Mouse (Mus musculus) granulocyte monocyte progenitor cell, adult 5-6 weeks (primary cell): ENCODE results near the gene Runx2. TPM values are rescaled to one million over a fixed set of nuclear protein-coding genes. Genes with fewer than 3 reads are reported as not detected.

Source experiments
- ATAC-seq: replicated peaks from 2 replicates; pipeline ENCODE4 v1.8.0; 2016; ENCODE audit warnings: mild to moderate bottlenecking, moderate TSS enrichment, inconsistent platforms; ENCODE audit not compliant: poor library complexity, severe bottlenecking
- total RNA-seq, 2 experiments: library from RNA; stranded (forward) in 1 of 2; stranded (reverse) in 1 of 2; fragments of 200-712, 200-1000 nt in 1 of 2; fragments of >200 nt in 1 of 2; fragmentation: Nextera tagmentation in 1 of 2; gene quantifications; 2 replicates each; pipeline ENCODE4 v1.2.3; 2014 to 2017

The Runx2 gene
- total RNA-seq, 2 experiments from 2014 or later, result 12.3 to 49.8 TPM

- ATAC-seq, result no peak
These were observed 43.7 kb downstream of the Runx2 start for GRCm38 (mm10) chr17:44770871-44771270.

- no peak for ATAC-seq
These were observed 46.1 kb downstream of the Runx2 start for GRCm38 (mm10) chr17:44768522-44768921.

DNA sequence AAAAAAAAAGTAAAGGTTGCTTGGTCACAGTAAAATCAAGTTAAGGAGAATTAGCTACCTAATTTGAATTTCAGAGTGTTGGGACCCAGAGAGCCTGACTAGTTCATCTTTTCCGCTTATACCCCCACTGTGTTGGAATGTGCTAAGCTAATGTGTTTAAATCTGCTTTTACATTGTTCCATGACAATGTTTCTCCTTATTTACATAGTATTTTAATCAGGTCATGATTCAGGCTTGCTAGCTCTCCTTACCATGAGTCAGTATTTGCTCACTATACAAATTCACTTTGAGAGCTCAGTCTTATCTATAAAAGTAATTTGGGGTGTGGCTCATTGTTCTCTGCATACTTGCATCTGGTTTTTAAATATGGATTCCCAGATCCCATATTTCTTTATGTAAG is 47.2 kb downstream of the Runx2 start:
- no peak for ATAC-seq

DNA sequence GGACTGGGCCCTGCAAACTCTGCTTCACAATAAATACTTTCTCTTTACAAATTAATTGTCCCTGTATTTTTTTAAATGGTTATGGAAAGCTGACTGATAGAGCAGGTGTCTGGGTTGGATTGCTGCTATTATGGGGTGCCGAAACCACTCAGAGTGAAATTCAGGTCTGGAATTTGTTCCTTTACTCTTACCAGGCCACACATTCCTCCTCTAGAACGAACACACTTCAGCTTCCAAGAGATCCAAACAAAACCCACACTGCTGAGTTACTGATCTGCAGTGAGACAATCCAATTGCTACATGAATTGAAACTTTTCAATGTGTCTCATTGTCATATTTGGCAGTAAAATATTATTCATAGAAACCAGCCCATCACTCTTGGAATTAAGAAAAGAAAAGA is 47.6 kb downstream of the Runx2 start:
- no peak for ATAC-seq

DNA sequence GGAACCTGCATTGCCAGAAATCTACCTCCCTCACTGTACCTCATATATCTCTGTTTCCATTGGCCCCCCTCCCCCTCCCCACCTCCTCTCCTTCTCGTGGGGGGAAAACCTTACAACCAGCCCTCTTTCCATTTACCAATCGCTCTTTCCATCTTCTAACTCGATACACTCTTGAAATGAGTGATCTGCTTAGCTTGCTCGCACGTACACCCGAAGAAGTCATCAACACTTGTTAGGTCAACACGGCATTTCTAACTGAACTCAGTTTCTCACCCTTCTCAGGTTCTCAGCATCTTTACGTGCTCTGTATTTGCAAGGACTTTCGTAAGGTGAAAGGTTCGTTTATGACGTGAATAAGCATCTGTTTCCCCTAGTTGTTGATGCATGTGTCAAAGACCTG is 48.3 kb downstream of the Runx2 start:
- no peak for ATAC-seq

DNA sequence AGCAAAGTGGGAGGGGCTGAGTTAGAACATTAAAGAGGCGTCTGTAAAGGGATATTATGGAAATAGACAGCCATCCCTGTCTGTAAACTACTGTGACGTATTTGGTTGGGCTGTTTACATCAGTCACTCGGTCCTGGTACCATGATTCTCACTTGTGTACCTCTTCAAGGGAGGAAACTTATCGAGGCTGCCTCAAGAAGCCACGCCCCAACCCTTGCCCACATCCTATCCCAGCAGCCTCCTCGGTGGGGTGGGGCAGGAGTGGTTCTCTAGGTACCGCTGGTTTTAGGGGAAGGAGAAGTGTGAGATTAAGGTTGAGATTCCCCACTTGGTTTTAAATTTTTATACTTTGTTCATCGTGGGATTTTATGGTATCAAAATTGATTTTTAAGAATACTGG is 69.2 kb downstream of the Runx2 start:
- no peak for ATAC-seq

- ATAC-seq, result peak; percentile 50
These were observed 70.8 kb downstream of the Runx2 start for GRCm38 (mm10) chr17:44743780-44744179.

GRCm38 (mm10) chr17:44742246-44742645 is 72.4 kb downstream of the Runx2 start:
- ATAC-seq, result no peak

DNA sequence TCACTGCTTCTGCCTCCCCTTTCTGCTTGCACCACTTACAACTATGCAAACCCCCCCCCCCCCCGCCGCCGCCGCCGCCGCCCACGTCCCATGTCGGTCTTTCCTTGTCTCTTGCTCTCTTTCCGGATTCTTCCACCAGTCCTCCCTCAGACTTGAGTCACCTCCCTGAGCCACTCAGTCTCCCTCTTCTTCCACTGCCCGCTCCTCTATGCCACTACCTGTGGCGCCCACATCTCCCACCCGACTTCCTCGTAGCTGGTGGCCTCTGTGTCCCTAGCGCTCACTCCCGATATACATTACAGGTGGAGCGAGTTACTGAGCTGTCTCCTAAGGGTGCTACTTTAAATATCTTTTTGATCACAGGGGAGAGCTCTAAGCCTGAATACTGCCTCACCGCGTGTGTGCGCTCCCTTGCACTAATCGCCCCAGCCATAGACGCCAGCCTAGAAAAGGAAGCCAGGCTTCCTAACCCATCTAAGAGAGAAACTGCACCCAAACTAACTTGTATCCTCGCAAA is 76.4 kb downstream of the Runx2 start:
- 0 out of 2 replicates have a peak, but pooled peaks have one; percentile 4 for ATAC-seq

- peak; percentile 6; the same call in 1 of the 2 replicates for ATAC-seq
These were observed 77.1 kb downstream of the Runx2 start for GRCm38 (mm10) chr17:44737275-44738120.

DNA sequence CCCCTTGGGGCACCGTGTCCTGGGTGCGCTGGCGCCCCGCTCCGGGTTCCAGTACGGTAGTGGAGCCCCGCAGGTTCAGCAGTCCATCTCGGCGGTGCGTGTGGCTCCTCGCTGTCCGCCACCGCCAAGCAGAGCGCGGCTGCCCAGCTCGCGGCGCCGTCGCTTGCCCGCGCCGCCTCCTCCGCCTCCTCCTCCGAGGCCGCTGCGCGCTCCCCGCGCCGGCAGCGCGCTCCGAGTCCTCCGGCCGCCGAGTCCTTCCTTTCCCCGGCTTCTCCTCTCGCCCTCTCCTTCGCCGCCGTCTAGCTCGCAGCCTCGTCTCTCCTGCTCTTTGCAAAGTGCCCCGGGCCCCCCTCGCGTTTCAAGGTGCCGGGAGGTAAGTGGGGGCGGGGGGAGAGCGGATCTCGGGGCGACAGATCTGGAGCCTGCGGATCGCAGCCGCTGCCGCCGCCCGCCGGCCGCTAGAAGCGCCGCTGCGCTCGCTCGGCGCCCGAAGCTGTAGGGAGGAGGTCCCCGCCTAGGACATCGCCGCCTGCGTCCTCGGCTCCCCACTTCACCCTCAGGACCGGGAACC is 78.5 kb downstream of the Runx2 start:
- ATAC-seq, result peak; percentile 43

GRCm38 (mm10) chr17:44735223-44735990 is 79.2 kb downstream of the Runx2 start:
- ATAC-seq, result peak; percentile 38

DNA sequence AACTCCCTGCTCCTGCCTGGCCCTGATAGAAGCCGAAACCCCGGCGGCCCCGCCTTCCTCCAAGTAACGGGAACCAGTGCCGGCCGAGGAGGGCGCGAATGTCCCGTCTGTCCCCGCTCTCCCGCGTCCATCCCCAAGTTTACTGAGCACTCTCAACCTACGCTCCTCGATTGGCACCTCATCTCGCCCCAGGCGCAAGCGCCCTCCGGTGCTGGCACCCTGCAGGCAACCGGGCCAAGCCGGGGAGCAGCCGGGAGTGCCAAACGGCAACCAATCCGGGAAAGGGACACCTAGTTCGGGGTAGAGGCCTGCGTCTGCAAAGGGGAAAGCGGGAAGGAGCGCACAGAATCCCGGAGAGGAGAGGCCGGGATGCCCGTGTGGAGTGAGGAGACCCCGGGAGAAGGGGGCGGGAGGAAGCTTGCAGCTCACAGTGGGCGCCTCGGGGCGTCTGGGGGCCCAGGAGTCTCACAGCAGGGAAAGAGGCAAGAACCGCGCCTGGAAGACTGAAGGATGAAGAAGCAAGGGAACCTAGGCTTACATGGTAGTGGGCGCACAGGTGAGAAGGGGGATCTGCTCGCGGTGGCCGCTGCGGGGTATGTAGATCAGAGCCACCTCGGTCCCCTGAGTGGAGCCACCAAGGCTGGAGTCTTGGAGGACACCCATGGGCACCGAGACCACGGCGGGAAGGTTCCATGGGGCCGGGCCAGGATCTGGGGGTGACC is 79.9 kb downstream of the Runx2 start:
- peak; percentile 43 for ATAC-seq

DNA sequence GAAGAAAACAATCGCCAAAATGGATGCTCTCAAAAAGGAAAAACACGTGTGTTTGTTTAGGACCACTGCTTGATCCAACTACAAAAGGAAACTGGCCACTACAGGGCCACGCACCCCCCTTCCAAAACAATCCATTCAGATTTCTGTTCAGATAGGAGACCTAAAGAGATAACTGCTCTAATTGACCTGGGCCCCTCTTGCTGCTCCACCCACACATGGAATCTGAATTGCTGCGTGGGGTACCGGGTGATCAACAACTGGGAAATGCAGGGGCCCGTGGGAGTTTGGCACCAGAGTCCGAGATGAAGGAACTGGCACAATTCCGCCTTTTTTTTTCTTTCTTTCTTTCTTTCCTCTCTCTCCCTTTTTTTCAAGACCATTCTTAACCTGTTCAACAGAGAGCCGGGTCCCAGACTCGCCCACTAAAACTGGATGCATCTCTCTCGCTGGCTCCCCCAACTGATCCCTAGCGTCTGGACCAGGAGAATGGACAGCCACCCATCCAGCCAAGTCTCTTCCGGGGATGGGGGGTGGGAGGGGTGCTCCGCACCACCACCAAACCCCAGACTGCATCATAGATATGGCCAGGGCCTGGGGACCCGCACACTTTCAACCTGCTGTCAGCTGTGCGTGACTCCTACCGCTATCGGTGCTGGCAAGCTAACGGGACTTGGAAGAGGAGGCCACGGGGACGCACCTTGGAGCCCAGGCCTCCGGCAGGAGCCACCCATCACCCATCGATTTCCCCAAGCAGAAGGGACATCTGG is 80.9 kb downstream of the Runx2 start:
- ATAC-seq, result no peak

DNA sequence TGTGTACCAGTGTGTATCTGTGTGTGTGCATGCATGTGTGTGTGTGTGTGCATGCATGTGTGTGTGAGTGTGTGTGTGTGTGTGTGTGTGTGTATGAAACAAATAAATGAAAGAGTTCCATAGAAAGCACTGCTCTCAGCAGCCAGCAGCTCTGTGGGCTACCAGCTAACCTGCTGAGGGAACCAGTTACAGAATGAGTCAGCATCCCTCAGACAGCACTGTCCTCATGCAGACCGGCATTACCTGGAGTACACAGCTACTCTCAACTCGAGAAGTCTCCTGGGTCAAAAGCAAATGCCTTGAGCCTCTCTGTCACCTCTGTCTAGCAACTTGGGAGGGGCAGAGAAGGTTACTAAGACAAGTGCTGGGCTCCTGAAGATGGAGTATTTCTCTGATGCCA is 86.1 kb downstream of the Runx2 start:
- no peak for ATAC-seq

DNA sequence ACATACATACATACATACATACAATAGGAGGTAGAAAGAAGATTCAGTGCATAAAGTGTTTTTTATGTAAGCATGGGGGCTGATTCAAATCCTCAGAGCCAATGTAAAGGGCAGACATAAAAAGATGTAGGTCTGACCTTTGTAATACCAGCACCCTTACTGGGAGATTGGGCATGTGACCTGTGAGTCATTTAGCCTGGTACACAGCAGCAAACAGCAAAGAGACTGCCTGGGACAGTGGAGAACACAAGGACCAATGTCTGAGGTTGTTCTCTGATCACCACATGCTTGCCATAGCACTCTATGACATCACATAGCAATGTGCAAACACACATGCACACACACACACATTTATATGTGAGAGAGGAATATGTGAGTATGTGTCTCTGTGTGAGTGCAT is 86.9 kb downstream of the Runx2 start:
- no peak for ATAC-seq

GRCm38 (mm10) chr17:44724805-44725480 is 89.7 kb downstream of the Runx2 start:
- ATAC-seq, result peak; percentile 93

DNA sequence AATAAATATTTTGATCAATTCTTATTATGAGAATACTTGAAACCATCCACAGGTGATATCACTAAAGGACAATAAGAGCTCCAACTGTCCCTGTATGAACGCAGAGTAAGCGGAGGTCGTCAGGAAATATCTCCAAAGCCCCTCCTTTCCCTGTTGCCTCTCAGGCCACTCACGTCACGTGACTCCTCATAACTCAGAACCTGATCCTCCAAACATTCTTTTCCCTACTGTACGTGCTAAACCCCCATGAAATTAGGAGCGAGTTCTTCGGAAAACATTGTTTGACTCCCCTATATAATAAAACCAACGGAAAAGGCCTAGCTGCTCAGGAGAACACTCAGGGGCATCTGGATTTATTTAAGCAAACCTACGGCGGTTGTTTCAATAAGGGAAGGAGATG is 90.3 kb downstream of the Runx2 start:
- ATAC-seq, result no peak
